Mouse (Mus musculus) hindbrain, embryonic 11.5 days (tissue): ENCODE data around the gene Asic2. TPM values are rescaled to one million over a fixed set of nuclear protein-coding genes. Genes with fewer than 3 reads are reported as not detected.

ENCODE experiments used
- ATAC-seq: fragments of 200-750 bp; cut with Nextera tagmentation; 2 replicates; pipeline ENCODE4 v1.8.0; 2017; ENCODE audit warnings: mild to moderate bottlenecking, moderate TSS enrichment, moderate library complexity; ENCODE audit not compliant: low FRiP score
- DNase-seq: peaks from one replicate; pipeline ENCODE4 v3.0.0-alpha.2; 2015; ENCODE audit warnings: low spot score
- H3K27ac ChIP-seq: fragments of 300-500 bp; sonication (generic); 2 replicates; pipeline ENCODE4 v1.5.1; 2014; ENCODE audit warnings: mild to moderate bottlenecking, low read depth, low read length
- H3K27me3 ChIP-seq: fragments of 300-500 bp; sonication (generic); 2 replicates; pipeline ENCODE4 v1.6.1; 2014; ENCODE audit warnings: mild to moderate bottlenecking, low read length, moderate library complexity, mixed read lengths; ENCODE audit not compliant: control insufficient read depth, insufficient read depth
- H3K36me3 ChIP-seq: fragments of 300-500 bp; sonication (generic); 2 replicates; pipeline ENCODE4 v1.6.1; 2014; ENCODE audit warnings: mild to moderate bottlenecking, low read length, moderate library complexity, mixed read lengths; ENCODE audit not compliant: control insufficient read depth, insufficient read depth
- H3K4me1 ChIP-seq: fragments of 300-500 bp; sonication (generic); replicated peaks from 2 replicates; pipeline ENCODE4 v1.6.1; 2014; ENCODE audit warnings: low read length, mixed read lengths; ENCODE audit not compliant: control insufficient read depth, insufficient read depth
- H3K4me2 ChIP-seq: fragments of 300-500 bp; sonication (generic); replicated peaks from 2 replicates; pipeline ENCODE4 v1.6.1; 2014; ENCODE audit warnings: mild to moderate bottlenecking, low read depth, low read length
- H3K4me3 ChIP-seq: fragments of 300-500 bp; sonication (generic); 2 replicates; pipeline ENCODE4 v1.5.1; 2014; ENCODE audit warnings: low read depth, low read length
- H3K9ac ChIP-seq: fragments of 300-500 bp; sonication (generic); 2 replicates; pipeline ENCODE4 v1.6.1; 2014; ENCODE audit warnings: low read depth, low read length
- H3K9me3 ChIP-seq: fragments of 300-500 bp; sonication (generic); 2 replicates; pipeline ENCODE4 v1.6.1; 2016; ENCODE audit warnings: low read length; ENCODE audit not compliant: control insufficient read depth
- WGBS: fragments of 180-500 bp; shearing (Covaris S2); extraction: QIAGEN DNeasy Blood & Tissue Kit; methylation state at CpG from one replicate; pipeline ENCODE4 v1.1.7; 2014; 5-methylcytosine and 5-hydroxymethylcytosine counted together
- polyA plus RNA-seq: library from polyadenylated mRNA; unstranded; fragments of >200 nt; fragmentation: Nextera tagmentation; extraction: Ambion mirVana; gene quantifications from 2 replicates; pipeline ENCODE4 v1.2.1, GENCODE M21; 2014

Asic2 gene
- polyA plus RNA-seq, 1 experiment from 2014 or later: 1.7 TPM

DNA sequence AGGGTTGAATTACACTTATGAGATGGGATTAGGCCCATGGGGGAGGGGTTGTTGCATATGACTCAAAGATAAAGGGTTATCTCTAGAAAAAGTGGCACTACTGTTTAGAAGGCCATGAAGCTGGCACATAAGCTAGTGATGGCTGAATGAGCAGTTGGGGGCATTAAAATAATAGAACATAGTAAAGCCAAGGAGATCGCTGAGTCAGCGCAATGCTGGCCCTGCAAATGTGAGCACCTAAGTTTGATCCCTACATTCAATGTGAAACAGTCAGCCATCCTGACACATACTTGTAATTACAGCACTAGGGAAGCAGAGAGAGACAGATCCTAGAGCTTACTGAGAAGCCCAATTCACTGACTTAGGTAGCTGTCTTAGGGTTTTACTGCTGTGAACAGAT, 562.3 kb downstream of the Asic2 start:
- no peak for ATAC-seq
- WGBS: 90% methylated on average over 2 of the region's 2 CpGs
- Histone ChIP-seq H3K4me3 (no peak overlapping the region), H3K4me2 (no peak overlapping the region), H3K9ac (no peak overlapping the region), H3K27ac (no peak overlapping the region), H3K9me3 (no peaks in the 10 kb centered on the region), H3K4me1 (no peaks in the 10 kb centered on the region), H3K27me3 (no peaks in the 10 kb centered on the region), H3K36me3 (no peaks in the 10 kb centered on the region)
- no peak for DNase-seq

DNA sequence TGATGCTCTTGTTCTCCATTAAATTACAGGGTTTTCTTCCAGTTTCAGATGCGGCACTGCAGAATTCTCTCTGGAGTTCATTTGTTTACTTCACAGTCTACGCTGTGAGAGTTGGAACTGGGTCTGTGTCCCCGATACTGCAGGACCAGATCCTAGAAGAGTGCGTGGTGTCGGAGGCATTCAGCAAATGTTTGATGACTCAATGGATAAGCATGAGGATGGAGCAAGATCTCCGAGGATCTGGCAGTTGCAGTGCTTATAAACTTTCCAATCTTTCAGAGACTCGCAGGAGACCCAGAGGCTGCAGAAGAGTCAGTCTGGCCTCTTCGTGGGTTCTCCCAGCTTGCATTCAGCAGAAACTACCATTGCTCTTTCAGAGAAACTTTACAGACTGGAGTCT, 566.0 kb downstream of the Asic2 start:
- Histone ChIP-seq H3K27me3 (no peaks in the 10 kb centered on the region), H3K9ac (no peak overlapping the region), H3K4me3 (no peak overlapping the region), H3K4me1 (no peaks in the 10 kb centered on the region), H3K27ac (no peak overlapping the region), H3K9me3 (no peaks in the 10 kb centered on the region), H3K4me2 (no peak overlapping the region), H3K36me3 (no peaks in the 10 kb centered on the region)
- no peak for ATAC-seq
- WGBS: 92% methylated on average over 8 of the region's 8 CpGs
- no peak for DNase-seq

- Histone ChIP-seq H3K9me3 (no peaks in the 10 kb centered on the region), H3K36me3 (no peaks in the 10 kb centered on the region), H3K4me1 (no peaks in the 10 kb centered on the region), H3K4me3 (no peak overlapping the region), H3K9ac (no peak overlapping the region), H3K27ac (no peak overlapping the region), H3K4me2 (no peak overlapping the region), H3K27me3 (no peaks in the 10 kb centered on the region)
- DNase-seq: no peak
- no peak for ATAC-seq
- 53% methylated on average over 9 of the region's 9 CpGs for WGBS
These were observed 575.4 kb downstream of the Asic2 start for GRCm38 (mm10) chr11:81392855-81393254.

DNA sequence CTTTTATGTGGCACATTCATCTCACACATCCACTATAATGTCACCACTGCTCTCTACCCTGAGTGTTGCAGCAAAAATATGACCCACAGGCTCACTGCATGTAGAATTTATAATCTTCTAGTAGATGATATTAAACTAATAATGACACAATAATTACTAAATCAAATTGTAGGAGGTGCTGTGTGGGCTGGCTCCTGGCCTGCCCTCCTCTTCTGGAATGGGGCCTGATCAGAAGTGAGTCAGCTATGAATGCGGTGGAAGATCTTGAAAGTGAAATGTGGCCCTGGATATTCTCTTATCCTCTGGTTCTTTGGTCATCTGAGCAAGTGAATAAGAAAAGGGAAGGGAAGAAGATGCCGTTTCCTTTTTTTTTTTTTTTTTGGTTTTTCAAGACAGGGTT, 582.1 kb downstream of the Asic2 start:
- H3K4me3 ChIP-seq: no peak overlapping the region
- 88% methylated on average over 2 of the region's 2 CpGs for WGBS
- H3K9ac ChIP-seq: no peak overlapping the region
- no peaks in the 10 kb centered on the region for H3K36me3 ChIP-seq
- no peaks in the 10 kb centered on the region for H3K9me3 ChIP-seq
- H3K4me2 ChIP-seq: no peak overlapping the region
- no peaks in the 10 kb centered on the region for H3K27me3 ChIP-seq
- DNase-seq (no peak), ATAC-seq (no peak)
- H3K4me1 ChIP-seq: no peaks in the 10 kb centered on the region
- no peak overlapping the region for H3K27ac ChIP-seq

DNA sequence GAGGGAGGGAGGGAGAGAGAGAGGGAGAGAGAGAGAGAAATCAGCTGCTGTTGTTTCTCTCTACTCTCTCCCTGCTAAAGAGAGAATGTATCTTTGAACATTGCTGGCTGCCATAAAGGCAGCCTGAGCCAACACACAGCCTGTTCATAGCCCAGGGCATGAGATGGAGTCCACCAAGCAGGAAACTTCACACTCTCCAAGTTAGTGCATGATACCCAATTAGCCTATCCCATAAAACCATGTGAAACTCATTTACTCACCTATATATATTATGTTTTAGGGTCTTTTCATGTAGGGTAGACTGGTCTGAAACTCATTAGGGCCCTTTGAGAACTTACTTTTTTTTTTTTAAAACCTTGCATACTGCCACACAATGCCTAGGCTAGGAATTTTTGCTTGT, 582.7 kb downstream of the Asic2 start:
- no peak overlapping the region for H3K9ac ChIP-seq
- H3K4me3 ChIP-seq: no peak overlapping the region
- H3K9me3 ChIP-seq: no peaks in the 10 kb centered on the region
- no peaks in the 10 kb centered on the region for H3K4me1 ChIP-seq
- ATAC-seq (no peak), DNase-seq (no peak)
- H3K27ac ChIP-seq: no peak overlapping the region
- H3K27me3 ChIP-seq: no peaks in the 10 kb centered on the region
- no peak overlapping the region for H3K4me2 ChIP-seq
- H3K36me3 ChIP-seq: no peaks in the 10 kb centered on the region

DNA sequence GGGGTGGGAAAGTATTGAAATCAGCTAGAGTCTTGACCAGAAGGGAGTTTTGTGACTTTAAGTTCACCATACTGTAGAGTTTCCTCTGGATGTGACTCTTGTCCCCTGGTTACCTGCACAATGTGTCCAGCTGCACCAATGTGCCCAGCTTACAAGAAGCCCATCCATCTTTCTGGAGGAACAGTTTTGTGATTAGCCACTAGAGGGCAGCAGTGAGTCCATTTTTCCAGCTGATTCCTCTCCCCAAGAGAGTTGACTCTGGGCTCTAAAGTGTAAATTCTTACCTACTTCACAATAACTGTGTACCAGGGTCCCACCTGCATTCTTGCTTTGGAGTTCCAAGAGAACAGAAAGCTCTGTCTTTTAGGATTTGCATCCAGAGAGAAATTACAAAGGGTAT, 593.4 kb downstream of the Asic2 start:
- Histone ChIP-seq H3K36me3 (no peaks in the 10 kb centered on the region), H3K27me3 (no peaks in the 10 kb centered on the region), H3K27ac (no peak overlapping the region), H3K4me1 (no peaks in the 10 kb centered on the region), H3K9me3 (no peaks in the 10 kb centered on the region), H3K4me2 (no peak overlapping the region), H3K4me3 (no peak overlapping the region), H3K9ac (no peak overlapping the region)
- no peak for ATAC-seq
- DNase-seq: peak; percentile 79

- Histone ChIP-seq H3K27me3 (no peaks in the 10 kb centered on the region), H3K4me2 (no peak overlapping the region), H3K36me3 (no peaks in the 10 kb centered on the region), H3K9me3 (no peaks in the 10 kb centered on the region), H3K4me3 (no peak overlapping the region), H3K9ac (no peak overlapping the region), H3K4me1 (no peaks in the 10 kb centered on the region), H3K27ac (no peak overlapping the region)
- DNase-seq: no peak
- ATAC-seq: no peak
- 74% methylated on average over 8 of the region's 8 CpGs for WGBS
These were observed 594.1 kb downstream of the Asic2 start for GRCm38 (mm10) chr11:81374003-81374710.

GRCm38 (mm10) chr11:81371545-81371944, 596.7 kb downstream of the Asic2 start:
- Histone ChIP-seq H3K27me3 (no peaks in the 10 kb centered on the region), H3K9ac (no peak overlapping the region), H3K4me3 (no peak overlapping the region), H3K36me3 (no peaks in the 10 kb centered on the region), H3K9me3 (no peaks in the 10 kb centered on the region), H3K27ac (no peak overlapping the region), H3K4me2 (no peak overlapping the region), H3K4me1 (no peaks in the 10 kb centered on the region)
- DNase-seq (peak; percentile 10), ATAC-seq (no peak)
- 53% methylated on average over 8 of the region's 8 CpGs for WGBS

GRCm38 (mm10) chr11:81370426-81370810, 597.8 kb downstream of the Asic2 start:
- Histone ChIP-seq H3K27me3 (no peaks in the 10 kb centered on the region), H3K4me2 (no peak overlapping the region), H3K27ac (no peak overlapping the region), H3K9ac (no peak overlapping the region), H3K9me3 (no peaks in the 10 kb centered on the region), H3K4me1 (no peaks in the 10 kb centered on the region), H3K4me3 (no peak overlapping the region), H3K36me3 (no peaks in the 10 kb centered on the region)
- 56% methylated on average over 8 of the region's 8 CpGs for WGBS
- no peak for DNase-seq
- no peak for ATAC-seq
